Mouse (Mus musculus) adrenal gland, adult 2 months (tissue): ENCODE results near the gene Gm11027. TPM values are rescaled to one million over a fixed set of nuclear protein-coding genes. Genes with fewer than 3 reads are reported as not detected.

Experiments used
- DNase-seq: peaks from one replicate; pipeline ENCODE4 v3.0.0; 2021
- microRNA-seq, 2 experiments: library from miRNA; unstranded; fragments of <30 nt; microRNA quantifications; one replicate each; pipeline ENCODE4 v1.2.0; 2021
- polyA plus RNA-seq: library from polyadenylated mRNA; depleted of rRNA; stranded (reverse); fragments of >200 nt; gene quantifications from 2 replicates; pipeline ENCODE4 v1.2.3, GENCODE M21; 2012; rRNA removed
- total RNA-seq, 2 experiments: library from RNA; stranded (reverse); gene quantifications; 2 replicates each; pipeline ENCODE4 v1.2.3; 2021

Gene Gm11027
- total and polyA plus RNA-seq, 3 experiments = not detected

GRCm38 (mm10) chr12:116279181-116279580 is 4.0 kb downstream of the Gm11027 start:
- no peak for DNase-seq

GRCm38 (mm10) chr12:116280149-116280652 is 5.0 kb downstream of the Gm11027 start:
- no peak for DNase-seq

- DNase-seq = peak; percentile 100
Observed at GRCm38 (mm10) chr12:116280653-116281364, 5.6 kb downstream of the Gm11027 start, which contains the start of gene Esyt2. Gene Esyt2, plus strand, starts transcription at chr12:116281196.

- DNase-seq = peak; percentile 45
Observed at GRCm38 (mm10) chr12:116281427-116282281, 6.5 kb downstream of the Gm11027 start.

GRCm38 (mm10) chr12:116282856-116283255 is 7.7 kb downstream of the Gm11027 start:
- DNase-seq = no peak

- no peak for DNase-seq
Observed at GRCm38 (mm10) chr12:116283511-116283910, 8.3 kb downstream of the Gm11027 start.

GRCm38 (mm10) chr12:116293185-116293584 is 18.0 kb downstream of the Gm11027 start:
- no peak for DNase-seq

- DNase-seq = no peak
Observed at GRCm38 (mm10) chr12:116293599-116294292, 18.6 kb downstream of the Gm11027 start.

- no peak for DNase-seq
Observed at GRCm38 (mm10) chr12:116299906-116300305, 24.7 kb downstream of the Gm11027 start.

GRCm38 (mm10) chr12:116302181-116302580 is 27.0 kb downstream of the Gm11027 start:
- no peak for DNase-seq

- peak; percentile 49 for DNase-seq
Observed at GRCm38 (mm10) chr12:116306042-116306441, 30.9 kb downstream of the Gm11027 start.

GRCm38 (mm10) chr12:116307870-116308269 is 32.7 kb downstream of the Gm11027 start:
- no peak for DNase-seq

GRCm38 (mm10) chr12:116308612-116309011 is 33.4 kb downstream of the Gm11027 start:
- no peak for DNase-seq

- DNase-seq = no peak
Observed at GRCm38 (mm10) chr12:116313816-116314215, 38.6 kb downstream of the Gm11027 start.

- DNase-seq = no peak
Observed at GRCm38 (mm10) chr12:116315498-116315897, 40.3 kb downstream of the Gm11027 start.

GRCm38 (mm10) chr12:116317818-116318217 is 42.6 kb downstream of the Gm11027 start:
- DNase-seq = no peak

Small RNAs within 50 kb of the gene (microRNA-seq; reads per million reads assigned to microRNA genes)
- gene Gm23190 = 0 reads per million in 2 experiments

Other genes with a start within 250 kb of the Gm11027 start
- 10 to 100 TPM; 26.5 to 33.1 TPM for gene Zfp386, start 227.7 kb upstream of the Gm11027 start, total RNA-seq
- gene Zfp386, start 227.7 kb upstream of the Gm11027 start, polyA plus RNA-seq = 1.6 and 1.7 TPM in 2 replicates
- under 1 TPM; 0.28 to 0.29 TPM for gene Vipr2, start 197.7 kb upstream of the Gm11027 start, total RNA-seq
- 0.22 and 0.38 TPM in 2 replicates for gene Vipr2, start 197.7 kb upstream of the Gm11027 start, polyA plus RNA-seq
- gene Wdr60, start 12.4 kb upstream of the Gm11027 start, total RNA-seq = 10 to 100 TPM in 1 of 2 experiments, 1 to 10 TPM in 1; 6.0 to 12.8 TPM
- 2.2 and 2.5 TPM in 2 replicates for gene Wdr60, start 12.4 kb upstream of the Gm11027 start, polyA plus RNA-seq
- gene Esyt2, start 5.8 kb downstream of the Gm11027 start, total RNA-seq = 10 to 100 TPM; 55.7 to 59.7 TPM
- gene Esyt2, start 5.8 kb downstream of the Gm11027 start, polyA plus RNA-seq = 12.3 and 14.0 TPM in 2 replicates
- 1 to 10 TPM; 3.7 to 5.2 TPM for gene Ncapg2, start 130.0 kb downstream of the Gm11027 start, total RNA-seq
- gene Ncapg2, start 130.0 kb downstream of the Gm11027 start, polyA plus RNA-seq = 0.37 and 0.44 TPM in 2 replicates
- 10 to 100 TPM; 17.4 to 25.4 TPM for gene Ptprn2, start 210.3 kb downstream of the Gm11027 start, total RNA-seq
- gene Ptprn2, start 210.3 kb downstream of the Gm11027 start, polyA plus RNA-seq = 18.7 and 22.3 TPM in 2 replicates